Mouse (Mus musculus) heart, adult 2 months (tissue): ENCODE measurements around the gene Sept10. TPM values are rescaled to one million over a fixed set of nuclear protein-coding genes. Genes with fewer than 3 reads are reported as not detected.

Experiments
- DNase-seq, 2 experiments: peaks; one replicate each; pipeline ENCODE4 v3.0.0; 2021
- H3K27ac ChIP-seq: fragments of 200-600 bp; 2 replicates; pipeline ENCODE4 v1.8.1; 2022
- H3K27me3 ChIP-seq: fragments of 200-500 bp; 2 replicates; pipeline ENCODE4 v1.6.1; 2012; ENCODE audit warnings: mild to moderate bottlenecking, low read length, inconsistent platforms, mixed read lengths; ENCODE audit not compliant: control insufficient read depth, insufficient read depth
- H3K36me3 ChIP-seq: fragments of 200-500 bp; 2 replicates; pipeline ENCODE4 v1.6.1; 2012; ENCODE audit warnings: low read length, inconsistent platforms; ENCODE audit not compliant: control insufficient read depth, insufficient read depth
- H3K4me1 ChIP-seq: fragments of 200-500 bp; 2 replicates; pipeline ENCODE4 v1.6.1; 2011; ENCODE audit warnings: low read length; ENCODE audit not compliant: control insufficient read depth, insufficient read depth
- H3K4me3 ChIP-seq: fragments of 200-600 bp; 2 replicates; pipeline ENCODE4 v1.8.1; 2022
- H3K79me2 ChIP-seq: fragments of 200-500 bp; replicated peaks from 2 replicates; pipeline ENCODE4 v1.6.1; 2012; ENCODE audit warnings: mild to moderate bottlenecking, inconsistent platforms, low read length, moderate library complexity, mixed read lengths; ENCODE audit not compliant: control insufficient read depth, insufficient read depth
- H3K9ac ChIP-seq: fragments of 200-500 bp; 2 replicates; pipeline ENCODE4 v1.6.1; 2012; ENCODE audit warnings: low read depth, mild to moderate bottlenecking, control low read depth, inconsistent platforms, low read length, mixed read lengths
- CTCF ChIP-seq: fragments of 200-600 bp; IDR thresholded peaks from 2 replicates; pipeline ENCODE4 v1.8.1; 2022; ENCODE audit warnings: antibody characterized with exemption, mild to moderate bottlenecking, moderate library complexity
- EP300 ChIP-seq: fragments of 200-500 bp; IDR thresholded peaks from 2 replicates; pipeline ENCODE4 v1.6.1; 2011; ENCODE audit warnings: low read depth, low read length, control low read depth; ENCODE audit not compliant: insufficient read depth
- POLR2A ChIP-seq: fragments of 200-500 bp; IDR thresholded peaks from 2 replicates; pipeline ENCODE4 v1.6.1; 2011; ENCODE audit warnings: mild to moderate bottlenecking, low read depth, low read length, control low read depth; ENCODE audit not compliant: insufficient read depth
- WGBS: fragments of 180-500 bp; shearing (Covaris S2); methylation state at CpG from one replicate; pipeline ENCODE4 v1.1.7; 2018; 5-methylcytosine and 5-hydroxymethylcytosine counted together
- intact Hi-C: fragments of 180-260 bp; cut with DNase I; formaldehyde crosslinking; loops from one replicate; pipeline ENCODE4 v1.15.1; 2025
- polyA plus RNA-seq: library from polyadenylated mRNA; depleted of rRNA; stranded (reverse); fragments of >200 nt; gene quantifications from 2 replicates; pipeline ENCODE4 v1.2.3, GENCODE M21; 2012
- total RNA-seq, 2 experiments: library from RNA; stranded (reverse); gene quantifications; 2 replicates each; pipeline ENCODE4 v1.2.3; 2021

Sept10 gene
- total and polyA plus RNA-seq, 3 experiments: 8.4 to 17.3 (median 15.2) TPM

DNA sequence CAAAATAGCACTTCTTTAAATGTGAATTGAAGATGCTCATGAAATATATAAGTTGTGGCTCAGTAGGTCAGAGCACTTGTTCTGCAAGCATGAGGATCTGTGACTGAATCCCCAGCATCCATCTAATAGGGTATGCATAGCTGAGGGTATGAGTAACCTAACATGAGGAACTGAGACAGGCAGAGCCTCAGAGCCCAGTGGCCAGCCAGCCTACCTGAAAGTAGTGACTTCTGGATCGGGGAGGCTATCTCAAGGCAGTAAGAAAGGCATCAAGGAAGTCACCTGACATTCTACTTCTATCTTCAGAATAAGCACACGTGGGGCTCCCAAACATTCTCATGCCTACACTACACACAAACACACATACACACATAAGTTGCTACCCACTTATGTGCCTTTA is 3.5 kb upstream of the Sept10 start:
- TF ChIP-seq POLR2A (no peak), EP300 (no peak), CTCF (no peak)
- H3K27me3 ChIP-seq: no peaks in the 10 kb centered on the region
- H3K79me2 ChIP-seq: no peaks in the 10 kb centered on the region
- DNase-seq: no peak
- intact Hi-C loops: no loop called here
- no peak overlapping the region for H3K27ac ChIP-seq
- peaks cover 3% of the 10 kb centered on the region for H3K4me1 ChIP-seq
- H3K36me3 ChIP-seq: peaks cover 3% of the 10 kb centered on the region; the same call in 1 of the 2 replicates
- no peak overlapping the region for H3K9ac ChIP-seq
- no peak overlapping the region for H3K4me3 ChIP-seq
- 85% methylated on average over 2 of the region's 2 CpGs for WGBS

DNA sequence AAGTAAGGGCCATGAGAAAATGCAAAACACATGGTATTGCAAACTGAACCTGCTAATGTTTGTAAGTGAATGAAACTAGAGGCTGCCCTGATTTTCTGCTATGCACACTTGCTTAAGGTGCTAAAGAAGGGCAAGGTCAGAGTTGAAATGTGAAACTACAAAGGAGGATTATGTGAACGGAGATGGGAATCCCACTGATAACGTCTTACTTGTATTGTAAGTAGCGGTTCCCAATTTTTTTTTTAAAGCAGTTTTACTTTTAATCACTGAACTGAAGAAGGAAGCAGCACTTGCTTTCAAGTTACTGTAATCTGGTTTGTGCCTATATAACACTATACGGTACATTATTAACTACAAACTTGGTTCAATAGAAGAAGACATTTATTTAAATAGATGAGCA is 2.2 kb upstream of the Sept10 start:
- Histone ChIP-seq H3K79me2 (no peaks in the 10 kb centered on the region), H3K36me3 (peaks cover 3% of the 10 kb centered on the region; the same call in 1 of the 2 replicates), H3K4me3 (no peak overlapping the region), H3K27me3 (no peaks in the 10 kb centered on the region), H3K4me1 (peaks cover 3% of the 10 kb centered on the region), H3K9ac (no peak overlapping the region), H3K27ac (no peak overlapping the region)
- TF ChIP-seq EP300 (no peak), CTCF (no peak), POLR2A (no peak)
- intact Hi-C loops: loop anchor here (5.0 kb wide), 3 partner anchors 43 to 113 kb away; partner anchors contain the start of gene P4ha1
- no peak for DNase-seq
- WGBS: 81% methylated on average over 4 of the region's 4 CpGs

GRCm38 (mm10) chr10:59223301-59223700 is 1.7 kb upstream of the Sept10 start:
- intact Hi-C loops: loop anchor here (5.0 kb wide), 3 partner anchors 44 to 114 kb away; partner anchors contain the start of gene P4ha1
- TF ChIP-seq CTCF: no peak
- TF ChIP-seq POLR2A: no peak
- TF ChIP-seq EP300: no peak
- peak overlapping the region; percentile 80 for H3K4me3 ChIP-seq
- H3K4me1 ChIP-seq: peaks cover 3% of the 10 kb centered on the region
- H3K9ac ChIP-seq: peak overlapping the region; percentile 87
- no peak overlapping the region for H3K27ac ChIP-seq
- H3K36me3 ChIP-seq: peaks cover 3% of the 10 kb centered on the region; the same call in 1 of the 2 replicates
- DNase-seq: no peak
- WGBS: 55% methylated on average over 14 of the region's 14 CpGs
- no peaks in the 10 kb centered on the region for H3K27me3 ChIP-seq
- no peaks in the 10 kb centered on the region for H3K79me2 ChIP-seq

DNA sequence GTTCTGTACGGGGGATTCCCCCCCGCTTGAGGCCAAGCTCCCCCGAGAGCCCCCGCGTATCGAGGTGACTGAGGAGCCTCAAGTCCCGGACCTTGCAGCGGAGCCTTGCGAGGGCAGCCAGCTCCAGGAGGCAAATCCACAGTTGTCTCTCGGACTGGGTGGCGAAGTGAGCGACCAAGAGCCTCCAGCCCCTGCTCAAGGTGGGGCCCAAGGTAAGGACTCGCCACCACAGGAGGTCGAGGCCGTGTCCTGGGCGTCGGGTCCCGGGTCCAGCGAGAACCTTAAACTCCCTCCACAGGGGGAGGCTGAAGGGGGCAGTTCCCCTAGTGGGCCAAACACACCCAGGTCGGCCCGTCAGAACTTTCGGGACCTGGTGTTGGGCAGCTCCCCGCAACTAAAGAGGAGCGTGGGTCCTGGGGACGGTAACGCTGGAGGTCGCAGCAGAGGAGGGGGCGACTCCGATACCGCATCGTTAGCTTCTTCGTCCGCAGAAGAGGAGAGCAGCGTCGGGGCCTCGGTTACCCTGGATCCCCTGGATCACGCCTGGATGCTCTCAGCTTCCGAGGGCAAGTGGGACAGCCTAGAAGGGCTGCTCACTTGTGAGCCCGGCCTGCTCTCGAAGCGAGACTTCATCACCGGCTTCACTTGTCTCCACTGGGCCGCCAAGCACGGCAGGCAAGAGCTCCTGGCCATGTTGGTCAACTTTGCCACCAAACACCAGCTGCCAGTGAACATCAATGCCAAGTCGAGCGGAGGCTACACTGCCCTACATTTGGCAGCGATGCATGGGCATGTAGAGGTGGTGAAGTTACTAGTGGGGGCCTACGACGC is 839 bp upstream of the Sept10 start:
- no peak for TF ChIP-seq CTCF
- TF ChIP-seq POLR2A: no peak
- TF ChIP-seq EP300: no peak
- Histone ChIP-seq H3K4me1 (peaks cover 3% of the 10 kb centered on the region), H3K79me2 (no peaks in the 10 kb centered on the region), H3K4me3 (peak overlapping the region; percentile 80), H3K27ac (peak overlapping the region; percentile 98), H3K9ac (peak overlapping the region; percentile 87), H3K36me3 (peaks cover 3% of the 10 kb centered on the region; the same call in 1 of the 2 replicates), H3K27me3 (no peaks in the 10 kb centered on the region)
- intact Hi-C loops: loop anchor here (5.0 kb wide), 3 partner anchors 45 to 115 kb away; partner anchors contain the start of gene P4ha1
- WGBS: 3% methylated on average over 49 of the region's 49 CpGs
- peak in 1 of 2 experiments; percentile 40 for DNase-seq

DNA sequence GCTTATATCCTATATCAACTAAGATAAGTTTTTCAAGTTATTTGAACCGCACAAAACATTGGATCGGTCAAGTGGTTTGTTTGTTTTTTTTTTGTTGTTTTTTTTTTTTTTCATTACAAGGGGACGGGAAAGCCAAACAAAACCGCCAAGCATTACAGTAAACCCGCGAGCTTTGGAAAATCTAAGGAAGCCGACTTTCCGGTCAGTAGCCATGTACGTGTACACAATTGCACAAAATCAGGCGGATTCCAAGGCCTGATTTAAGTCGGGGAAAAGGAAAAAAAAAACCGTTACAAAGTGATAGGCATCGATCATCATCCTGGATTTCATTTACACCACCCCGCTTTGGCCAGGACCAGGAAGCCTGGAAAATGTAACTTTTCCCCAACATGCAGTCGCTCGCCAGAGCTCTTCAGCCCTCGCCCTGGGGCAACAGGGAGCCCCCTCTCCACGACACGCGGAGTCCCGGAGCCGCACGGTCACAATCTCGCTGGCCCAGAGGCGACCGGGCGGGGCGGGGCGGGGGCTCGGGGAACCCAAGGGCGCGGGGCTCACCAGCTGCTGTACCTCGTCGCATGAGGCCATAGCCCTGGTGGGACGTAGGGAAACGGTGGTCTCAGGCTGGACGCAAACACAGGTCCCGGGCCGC is 699 bp downstream of the Sept10 start:
- Histone ChIP-seq H3K27me3 (no peaks in the 10 kb centered on the region), H3K36me3 (peaks cover 3% of the 10 kb centered on the region; the same call in 1 of the 2 replicates), H3K9ac (peak overlapping the region; percentile 88), H3K4me3 (peak overlapping the region; percentile 80), H3K4me1 (peaks cover 5% of the 10 kb centered on the region), H3K79me2 (no peaks in the 10 kb centered on the region), H3K27ac (peak overlapping the region; percentile 98)
- intact Hi-C loops: loop anchor here (1.0 to 5.0 kb wide), 4 partner anchors 46 to 395 kb away; partner anchors contain the start of genes Gm10322, Mcu and P4ha1
- TF ChIP-seq EP300 (no peak), CTCF (no peak), POLR2A (no peak; the same call in 1 of the 2 replicates)
- WGBS: under 1% methylated on average over 39 of the region's 39 CpGs
- DNase-seq: no peak

- intact Hi-C loops: no loop called here
- no peaks in the 10 kb centered on the region for H3K4me1 ChIP-seq
- H3K4me3 ChIP-seq: no peak overlapping the region
- TF ChIP-seq EP300 (no peak), POLR2A (no peak), CTCF (no peak)
- H3K27me3 ChIP-seq: no peaks in the 10 kb centered on the region
- no peak overlapping the region for H3K9ac ChIP-seq
- no peaks in the 10 kb centered on the region for H3K79me2 ChIP-seq
- no peaks in the 10 kb centered on the region for H3K36me3 ChIP-seq
- H3K27ac ChIP-seq: no peak overlapping the region
- DNase-seq: no peak
These were observed 21.6 kb downstream of the Sept10 start for GRCm38 (mm10) chr10:59200011-59200410.
